Mouse (Mus musculus): ENCODE results near the gene Tbl1x.

- TF ChIP-seq CTCF (IDR thresholded peaks at IDR 0.05; ENCODE audit: control insufficient read depth, insufficient read depth, low read length): no peak
- TF ChIP-seq POLR2A (IDR thresholded peaks at IDR 0.05; ENCODE audit: borderline replicate concordance, control insufficient read depth, low read depth, low read length): no peak
These were observed 20.7 kb upstream of the Tbl1x start for GRCm38 (mm10) chrX:77490127-77490526.

All from bone marrow, adult 2 months (tissue).